Mouse (Mus musculus): ENCODE results near the gene Entpd5. TPM values are rescaled to one million over a fixed set of nuclear protein-coding genes. Genes with fewer than 3 reads are reported as not detected.

Entpd5 gene
- polyA plus RNA-seq, 1 experiment from 2014 or later = 13.7 TPM

GRCm38 (mm10) chr12:84399135-84399534 is 9.7 kb downstream of the Entpd5 start:
- no peak for ATAC-seq (ENCODE audit: insufficient read depth)
- H3K4me1 ChIP-seq (replicated peaks) = peaks cover 14% of the 10 kb centered on the region
- no peaks in the 10 kb centered on the region for H3K36me3 ChIP-seq (replicated peaks)
- no peak overlapping the region for H3K9ac ChIP-seq
- WGBS (ENCODE audit: insufficient replicate concordance) = 75% methylated on average over 9 of the region's 9 CpGs
- H3K4me3 ChIP-seq (replicated peaks) = no peak overlapping the region
- H3K27ac ChIP-seq (replicated peaks) = peak overlapping the region; percentile 73
- H3K27me3 ChIP-seq = no peaks in the 10 kb centered on the region
- H3K4me2 ChIP-seq = no peak overlapping the region
- no peaks in the 10 kb centered on the region for H3K9me3 ChIP-seq (replicated peaks)

DNA sequence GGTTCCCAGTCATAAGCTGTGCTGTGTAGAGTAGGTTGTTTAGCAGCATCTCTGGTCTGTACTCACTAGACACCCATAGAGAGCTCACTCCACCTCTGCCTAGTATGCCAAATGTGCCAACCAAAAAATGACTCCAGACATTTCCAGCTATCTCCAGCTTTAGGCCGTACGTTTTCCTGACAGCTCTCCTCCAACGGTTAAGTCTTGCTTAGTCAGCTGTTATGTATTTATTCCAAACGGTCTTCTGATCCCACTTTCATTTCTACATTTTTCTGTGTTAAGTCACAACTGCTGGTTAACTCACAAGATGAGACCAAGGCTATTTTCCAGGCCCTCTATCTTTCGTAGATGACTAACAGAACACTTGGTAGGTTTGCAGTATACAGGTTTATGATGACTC is 10.2 kb downstream of the Entpd5 start:
- H3K4me3 ChIP-seq (replicated peaks) = no peak overlapping the region
- no peak for ATAC-seq (ENCODE audit: insufficient read depth)
- H3K27me3 ChIP-seq = no peaks in the 10 kb centered on the region
- WGBS (ENCODE audit: insufficient replicate concordance) = 77% methylated on average over 5 of the region's 5 CpGs
- no peak overlapping the region for H3K9ac ChIP-seq
- no peaks in the 10 kb centered on the region for H3K36me3 ChIP-seq (replicated peaks)
- no peak overlapping the region for H3K4me2 ChIP-seq
- H3K9me3 ChIP-seq (replicated peaks) = no peaks in the 10 kb centered on the region
- no peak overlapping the region for H3K27ac ChIP-seq (replicated peaks)
- peaks cover 14% of the 10 kb centered on the region for H3K4me1 ChIP-seq (replicated peaks)

DNA sequence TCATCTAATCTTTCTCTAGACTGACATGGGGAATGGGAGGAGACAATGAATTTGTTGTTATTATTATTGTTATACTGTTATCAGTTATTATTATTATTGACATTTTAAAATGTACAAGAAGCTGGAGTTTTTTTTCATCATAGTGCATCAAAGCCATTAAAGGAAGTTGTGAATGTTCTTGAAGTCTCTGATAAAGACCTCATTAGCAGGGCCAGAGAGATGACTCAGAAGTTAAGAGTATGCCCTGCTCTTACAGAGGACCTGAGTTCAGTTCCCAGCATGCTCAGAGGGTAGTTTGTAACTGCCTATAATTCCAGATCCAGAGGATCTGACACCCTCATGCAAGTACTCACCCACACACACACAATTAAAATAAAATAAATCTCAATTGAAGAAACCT is 11.1 kb downstream of the Entpd5 start:
- no peak overlapping the region for H3K9ac ChIP-seq
- H3K36me3 ChIP-seq (replicated peaks) = 0 out of 2 replicates have a peak, but pooled peaks cover 3% of the 10 kb centered on the region
- ATAC-seq (ENCODE audit: insufficient read depth) = no peak
- no peak overlapping the region for H3K27ac ChIP-seq (replicated peaks)
- H3K9me3 ChIP-seq (replicated peaks) = no peaks in the 10 kb centered on the region
- peaks cover 14% of the 10 kb centered on the region for H3K4me1 ChIP-seq (replicated peaks)
- H3K27me3 ChIP-seq = no peaks in the 10 kb centered on the region
- H3K4me2 ChIP-seq = no peak overlapping the region
- no peak overlapping the region for H3K4me3 ChIP-seq (replicated peaks)

DNA sequence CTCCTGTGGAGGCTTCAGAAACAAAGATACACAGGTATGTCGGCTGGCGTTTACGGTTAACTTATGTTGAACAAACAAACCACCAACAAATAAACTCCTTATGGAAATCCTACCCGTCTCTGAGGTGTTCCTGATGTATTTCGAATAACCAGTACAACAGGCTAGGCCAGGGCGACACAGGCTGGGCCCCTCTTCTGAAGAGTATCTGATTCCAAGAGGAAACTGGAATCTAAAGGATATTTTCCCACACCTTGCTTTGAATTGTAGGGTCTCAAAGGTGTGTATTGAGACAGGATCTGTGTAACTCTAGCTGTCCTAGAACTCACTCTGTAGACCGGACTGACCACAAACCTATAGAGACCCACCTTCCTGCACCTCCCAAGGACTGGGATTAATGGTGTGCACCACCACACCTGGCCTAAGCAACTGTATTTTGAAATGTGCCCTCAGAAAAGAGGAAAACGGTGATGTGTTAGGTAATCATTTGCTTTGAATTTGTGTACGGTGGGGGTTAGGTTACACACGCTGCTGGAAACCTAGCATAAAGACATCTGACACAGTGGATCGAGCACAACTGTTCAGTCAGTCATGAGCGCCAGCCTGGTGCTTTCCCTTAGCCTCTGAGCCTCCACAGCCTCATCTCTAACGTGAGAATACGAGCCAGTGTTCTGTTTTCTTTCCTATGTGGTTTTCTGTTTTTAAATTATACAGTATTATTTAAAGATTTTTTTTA is 11.7 kb downstream of the Entpd5 start:
- Histone ChIP-seq H3K27ac (replicated peaks) (no peak overlapping the region; the same call in 1 of the 2 replicates), H3K36me3 (replicated peaks) (peaks cover 6% of the 10 kb centered on the region; the same call in 1 of the 2 replicates), H3K27me3 (no peaks in the 10 kb centered on the region), H3K4me2 (no peak overlapping the region), H3K4me3 (replicated peaks) (no peak overlapping the region), H3K9me3 (replicated peaks) (no peaks in the 10 kb centered on the region), H3K9ac (no peak overlapping the region), H3K4me1 (replicated peaks) (peaks cover 14% of the 10 kb centered on the region)
- 71% methylated on average over 14 of the region's 14 CpGs for WGBS (ENCODE audit: insufficient replicate concordance)
- peak; percentile 51; the same call in 1 of the 2 replicates for ATAC-seq (ENCODE audit: insufficient read depth)

GRCm38 (mm10) chr12:84393847-84394246 is 15.0 kb downstream of the Entpd5 start:
- Histone ChIP-seq H3K27me3 (no peaks in the 10 kb centered on the region), H3K9me3 (replicated peaks) (no peaks in the 10 kb centered on the region), H3K9ac (no peak overlapping the region), H3K4me1 (replicated peaks) (peaks cover 4% of the 10 kb centered on the region), H3K27ac (replicated peaks) (no peak overlapping the region), H3K36me3 (replicated peaks) (peaks cover 12% of the 10 kb centered on the region; the same call in 1 of the 2 replicates), H3K4me2 (no peak overlapping the region), H3K4me3 (replicated peaks) (no peak overlapping the region)
- 80% methylated on average over 5 of the region's 5 CpGs for WGBS (ENCODE audit: insufficient replicate concordance)
- no peak for ATAC-seq (ENCODE audit: insufficient read depth)

DNA sequence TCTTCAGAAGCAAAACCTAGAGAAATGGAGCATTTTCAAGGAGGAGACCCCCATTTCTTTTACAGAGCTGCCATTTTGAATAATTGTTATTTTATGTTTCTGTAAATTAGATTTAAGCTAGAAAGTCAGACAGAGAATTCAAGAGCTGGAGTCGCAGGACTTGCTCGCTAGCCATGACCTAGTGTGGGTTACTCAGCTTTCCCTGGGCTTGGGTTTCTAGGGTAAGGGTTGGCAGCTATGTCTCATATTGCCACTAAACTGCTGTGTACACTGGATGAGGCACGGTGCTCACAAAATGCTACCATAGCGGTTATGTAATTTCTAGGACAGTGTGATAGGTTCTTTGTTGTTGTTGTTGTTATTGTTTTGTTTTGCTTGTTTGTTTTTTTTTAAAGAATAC is 16.1 kb downstream of the Entpd5 start:
- WGBS (ENCODE audit: insufficient replicate concordance) = 85% methylated on average over 4 of the region's 4 CpGs
- peaks cover 11% of the 10 kb centered on the region for H3K4me1 ChIP-seq (replicated peaks)
- no peak for ATAC-seq (ENCODE audit: insufficient read depth)
- H3K4me3 ChIP-seq (replicated peaks) = no peak overlapping the region
- H3K36me3 ChIP-seq (replicated peaks) = peaks cover 12% of the 10 kb centered on the region; the same call in 1 of the 2 replicates
- no peak overlapping the region for H3K4me2 ChIP-seq
- H3K9me3 ChIP-seq (replicated peaks) = no peaks in the 10 kb centered on the region
- H3K9ac ChIP-seq = no peak overlapping the region
- no peak overlapping the region for H3K27ac ChIP-seq (replicated peaks)
- no peaks in the 10 kb centered on the region for H3K27me3 ChIP-seq

GRCm38 (mm10) chr12:84390336-84390735 is 18.5 kb downstream of the Entpd5 start:
- H3K27me3 ChIP-seq = no peaks in the 10 kb centered on the region
- H3K36me3 ChIP-seq (replicated peaks) = peaks cover 16% of the 10 kb centered on the region; the same call in 1 of the 2 replicates
- no peaks in the 10 kb centered on the region for H3K9me3 ChIP-seq (replicated peaks)
- H3K9ac ChIP-seq = no peak overlapping the region
- no peak overlapping the region for H3K4me2 ChIP-seq
- no peak overlapping the region for H3K4me3 ChIP-seq (replicated peaks)
- no peak overlapping the region for H3K27ac ChIP-seq (replicated peaks)
- WGBS (ENCODE audit: insufficient replicate concordance) = 68% methylated on average over 6 of the region's 6 CpGs
- no peak for ATAC-seq (ENCODE audit: insufficient read depth)
- H3K4me1 ChIP-seq (replicated peaks) = peaks cover 16% of the 10 kb centered on the region

GRCm38 (mm10) chr12:84388774-84389400 is 19.9 kb downstream of the Entpd5 start:
- Histone ChIP-seq H3K9me3 (replicated peaks) (no peaks in the 10 kb centered on the region), H3K36me3 (replicated peaks) (peaks cover 16% of the 10 kb centered on the region; the same call in 1 of the 2 replicates), H3K4me1 (replicated peaks) (peaks cover 29% of the 10 kb centered on the region), H3K4me2 (no peak overlapping the region; the same call in 1 of the 2 replicates), H3K9ac (no peak overlapping the region), H3K27ac (replicated peaks) (no peak overlapping the region), H3K4me3 (replicated peaks) (no peak overlapping the region), H3K27me3 (no peaks in the 10 kb centered on the region)
- no peak for ATAC-seq (ENCODE audit: insufficient read depth)
- 23% methylated on average over 14 of the region's 14 CpGs for WGBS (ENCODE audit: insufficient replicate concordance)

DNA sequence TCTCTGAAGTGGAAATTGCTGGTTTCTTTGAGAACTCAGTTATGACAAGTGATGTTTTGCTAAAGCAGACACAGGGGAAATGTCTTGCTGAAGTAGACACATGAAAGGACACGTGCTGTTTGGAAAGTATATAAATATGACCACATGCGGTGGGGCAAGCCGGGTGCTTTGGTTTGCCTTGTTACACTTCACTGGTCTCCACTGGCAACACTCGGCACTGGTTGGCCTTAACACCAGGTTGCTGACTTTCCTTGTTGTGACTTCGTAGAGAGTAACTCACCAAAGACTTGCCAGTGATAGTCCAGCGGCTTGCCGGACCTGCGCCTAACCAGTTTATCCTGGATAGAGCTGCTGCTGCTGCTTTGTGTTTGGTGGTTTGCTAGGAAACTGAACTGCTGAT is 20.7 kb downstream of the Entpd5 start:
- no peak overlapping the region for H3K4me3 ChIP-seq (replicated peaks)
- WGBS (ENCODE audit: insufficient replicate concordance) = 81% methylated on average over 8 of the region's 8 CpGs
- peaks cover 17% of the 10 kb centered on the region; the same call in 1 of the 2 replicates for H3K36me3 ChIP-seq (replicated peaks)
- no peak overlapping the region for H3K9ac ChIP-seq
- no peak overlapping the region for H3K4me2 ChIP-seq
- no peaks in the 10 kb centered on the region for H3K9me3 ChIP-seq (replicated peaks)
- H3K27me3 ChIP-seq = no peaks in the 10 kb centered on the region
- H3K27ac ChIP-seq (replicated peaks) = no peak overlapping the region
- ATAC-seq (ENCODE audit: insufficient read depth) = no peak
- H3K4me1 ChIP-seq (replicated peaks) = peaks cover 30% of the 10 kb centered on the region

GRCm38 (mm10) chr12:84385408-84385807 is 23.4 kb downstream of the Entpd5 start:
- peaks cover 30% of the 10 kb centered on the region for H3K4me1 ChIP-seq (replicated peaks)
- no peak overlapping the region for H3K4me3 ChIP-seq (replicated peaks)
- WGBS (ENCODE audit: insufficient replicate concordance) = 82% methylated on average over 4 of the region's 4 CpGs
- ATAC-seq (ENCODE audit: insufficient read depth) = no peak
- no peak overlapping the region for H3K9ac ChIP-seq
- H3K27me3 ChIP-seq = no peaks in the 10 kb centered on the region
- no peak overlapping the region for H3K4me2 ChIP-seq
- H3K36me3 ChIP-seq (replicated peaks) = 0 out of 2 replicates have a peak, but pooled peaks cover 8% of the 10 kb centered on the region
- no peaks in the 10 kb centered on the region for H3K9me3 ChIP-seq (replicated peaks)
- peak overlapping the region; percentile 41; the same call in 1 of the 2 replicates for H3K27ac ChIP-seq (replicated peaks)

GRCm38 (mm10) chr12:84384644-84385081 is 24.2 kb downstream of the Entpd5 start:
- H3K36me3 ChIP-seq (replicated peaks) = 0 out of 2 replicates have a peak, but pooled peaks cover 8% of the 10 kb centered on the region
- H3K9ac ChIP-seq = no peak overlapping the region
- no peak overlapping the region for H3K4me2 ChIP-seq
- no peaks in the 10 kb centered on the region for H3K27me3 ChIP-seq
- 0 out of 2 replicates have a peak overlapping the region, but pooled peaks have one; percentile 53 for H3K27ac ChIP-seq (replicated peaks)
- 64% methylated on average over 5 of the region's 5 CpGs for WGBS (ENCODE audit: insufficient replicate concordance)
- peak; percentile 61; the same call in 1 of the 2 replicates for ATAC-seq (ENCODE audit: insufficient read depth)
- no peaks in the 10 kb centered on the region for H3K9me3 ChIP-seq (replicated peaks)
- H3K4me1 ChIP-seq (replicated peaks) = peaks cover 32% of the 10 kb centered on the region
- no peak overlapping the region for H3K4me3 ChIP-seq (replicated peaks)
